Mouse (Mus musculus) limb, embryonic 11.5 days (tissue): ENCODE data around the gene Brdt. TPM values are rescaled to one million over a fixed set of nuclear protein-coding genes. Genes with fewer than 3 reads are reported as not detected.
A peak's percentile ranks its signal among the peaks of the same experiment; 100 is the strongest.

Experiments
- ATAC-seq: fragments of 200-750 bp; cut with Nextera tagmentation; 2 replicates; pipeline ENCODE4 v1.8.0; 2017; ENCODE audit warnings: low read depth; ENCODE audit not compliant: insufficient number of reproducible peaks, low FRiP score, low TSS enrichment
- DNase-seq: peaks from one replicate; pipeline ENCODE4 v3.0.0-alpha.2; 2015; ENCODE audit warnings: low spot score
- H3K27ac ChIP-seq: fragments of 300-500 bp; sonication (generic); replicated peaks from 2 replicates; pipeline ENCODE4 v1.5.1; 2014; ENCODE audit warnings: low read depth, mild to moderate bottlenecking, low read length
- H3K27me3 ChIP-seq: fragments of 300-500 bp; sonication (generic); 2 replicates; pipeline ENCODE4 v1.6.1; 2014; ENCODE audit warnings: mild to moderate bottlenecking, low read length, mixed read lengths; ENCODE audit not compliant: control insufficient read depth, insufficient read depth
- H3K36me3 ChIP-seq: fragments of 300-500 bp; sonication (generic); 2 replicates; pipeline ENCODE4 v1.6.1; 2014; ENCODE audit warnings: mild to moderate bottlenecking, low read length, moderate library complexity, mixed read lengths; ENCODE audit not compliant: control insufficient read depth, insufficient read depth
- H3K4me1 ChIP-seq: fragments of 300-500 bp; sonication (generic); 2 replicates; pipeline ENCODE4 v1.6.1; 2014; ENCODE audit warnings: low read length, mixed read lengths; ENCODE audit not compliant: control insufficient read depth, insufficient read depth
- H3K4me2 ChIP-seq: fragments of 300-500 bp; sonication (generic); 2 replicates; pipeline ENCODE4 v1.6.1; 2014; ENCODE audit warnings: low read depth, mild to moderate bottlenecking, moderate library complexity; ENCODE audit not compliant: severe bottlenecking
- H3K4me3 ChIP-seq: fragments of 300-500 bp; sonication (generic); 2 replicates; pipeline ENCODE4 v1.5.1; 2014; ENCODE audit warnings: low read depth, low read length
- H3K9ac ChIP-seq: fragments of 300-500 bp; sonication (generic); 2 replicates; pipeline ENCODE4 v1.6.1; 2014; ENCODE audit warnings: mild to moderate bottlenecking, low read length
- H3K9me3 ChIP-seq: fragments of 300-500 bp; sonication (generic); 2 replicates; pipeline ENCODE4 v1.6.1; 2016; ENCODE audit warnings: low read length; ENCODE audit not compliant: control insufficient read depth
- WGBS: fragments of 180-500 bp; shearing (Covaris S2); extraction: QIAGEN DNeasy Blood & Tissue Kit; methylation state at CpG from one replicate; pipeline ENCODE4 v1.1.7; 2014; 5-methylcytosine and 5-hydroxymethylcytosine counted together
- polyA plus RNA-seq: library from polyadenylated mRNA; unstranded; fragments of >200 nt; fragmentation: Nextera tagmentation; extraction: Ambion mirVana; gene quantifications from 2 replicates; pipeline ENCODE4 v1.2.1, GENCODE M21; 2014

Gene Brdt
- polyA plus RNA-seq, 1 experiment from 2014 or later = 2.0 TPM

GRCm38 (mm10) chr5:107303350-107303861, 27.6 kb upstream of the Brdt start:
- ATAC-seq (no peak), DNase-seq (no peak)
- H3K4me1 ChIP-seq = peaks cover 2% of the 10 kb centered on the region; the same call in 1 of the 2 replicates
- WGBS = 59% methylated on average over 11 of the region's 11 CpGs
- H3K36me3 ChIP-seq = no peaks in the 10 kb centered on the region
- H3K27me3 ChIP-seq = no peaks in the 10 kb centered on the region
- H3K4me2 ChIP-seq = no peak overlapping the region
- no peak overlapping the region for H3K4me3 ChIP-seq
- H3K9ac ChIP-seq = no peak overlapping the region
- no peaks in the 10 kb centered on the region for H3K9me3 ChIP-seq
- no peak overlapping the region for H3K27ac ChIP-seq

DNA sequence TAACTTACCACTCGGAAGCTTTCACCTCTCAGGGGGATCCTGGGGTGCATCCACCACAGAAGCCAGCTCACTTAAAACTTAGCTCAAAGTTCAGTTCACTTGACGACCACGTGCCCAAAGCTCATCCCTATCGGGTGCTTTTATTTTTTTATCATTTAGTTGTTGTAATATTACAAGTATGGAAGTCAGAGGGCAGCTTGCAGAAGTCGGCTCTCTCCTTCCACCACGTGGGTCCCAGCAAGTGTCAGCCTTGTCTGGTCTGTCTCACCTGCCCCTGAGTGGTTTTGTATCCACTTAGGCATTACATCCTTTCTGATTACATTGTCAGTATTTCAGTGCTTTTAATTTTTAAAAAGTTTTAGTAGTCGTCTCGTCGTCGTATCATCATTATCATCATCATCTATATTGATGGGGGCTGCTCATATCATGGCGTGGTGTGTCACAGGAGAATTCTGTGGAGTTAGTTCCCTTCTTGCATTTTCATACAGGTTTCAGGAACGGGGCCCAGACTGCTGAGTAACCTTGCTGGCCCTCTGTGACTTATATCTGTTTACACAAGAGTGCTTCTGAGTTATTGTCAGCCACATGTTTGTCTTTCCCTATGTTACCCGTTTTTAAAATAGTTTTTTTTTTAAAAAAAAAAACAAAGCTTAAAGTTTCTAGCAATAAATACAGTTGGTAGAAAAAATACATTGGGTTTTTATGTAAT, 26.7 kb upstream of the Brdt start:
- DNase-seq (no peak), ATAC-seq (no peak)
- no peak overlapping the region for H3K27ac ChIP-seq
- 81% methylated on average over 13 of the region's 13 CpGs for WGBS
- no peaks in the 10 kb centered on the region for H3K27me3 ChIP-seq
- no peak overlapping the region for H3K9ac ChIP-seq
- peaks cover 2% of the 10 kb centered on the region; the same call in 1 of the 2 replicates for H3K4me1 ChIP-seq
- no peaks in the 10 kb centered on the region for H3K36me3 ChIP-seq
- H3K4me3 ChIP-seq = no peak overlapping the region
- H3K9me3 ChIP-seq = no peaks in the 10 kb centered on the region
- no peak overlapping the region for H3K4me2 ChIP-seq

DNA sequence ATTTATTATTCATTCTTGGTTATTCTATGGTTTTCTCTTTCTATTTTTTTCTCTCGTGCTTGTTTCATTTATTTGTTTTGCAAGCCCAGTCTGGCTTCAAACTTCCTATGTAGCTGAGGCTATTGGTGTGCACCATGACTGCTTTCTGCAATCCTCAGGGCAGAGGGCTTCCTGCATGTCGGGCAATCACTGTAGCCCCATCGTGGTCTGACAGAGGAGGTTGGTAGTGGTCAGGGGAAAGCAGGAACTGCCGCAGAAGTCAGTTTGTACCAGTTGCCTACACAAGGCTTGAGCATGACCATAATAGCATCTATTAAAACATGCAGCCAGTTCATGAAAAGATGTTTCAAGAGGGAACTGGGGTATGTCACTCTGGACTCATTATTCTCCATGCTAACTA, 23.5 kb upstream of the Brdt start:
- H3K27ac ChIP-seq = no peak overlapping the region
- 79% methylated on average over 4 of the region's 4 CpGs for WGBS
- H3K4me1 ChIP-seq = peaks cover 2% of the 10 kb centered on the region; the same call in 1 of the 2 replicates
- H3K4me3 ChIP-seq = no peak overlapping the region
- ATAC-seq (no peak), DNase-seq (no peak)
- no peaks in the 10 kb centered on the region for H3K27me3 ChIP-seq
- H3K9me3 ChIP-seq = no peaks in the 10 kb centered on the region
- no peak overlapping the region for H3K4me2 ChIP-seq
- H3K36me3 ChIP-seq = no peaks in the 10 kb centered on the region
- H3K9ac ChIP-seq = no peak overlapping the region

DNA sequence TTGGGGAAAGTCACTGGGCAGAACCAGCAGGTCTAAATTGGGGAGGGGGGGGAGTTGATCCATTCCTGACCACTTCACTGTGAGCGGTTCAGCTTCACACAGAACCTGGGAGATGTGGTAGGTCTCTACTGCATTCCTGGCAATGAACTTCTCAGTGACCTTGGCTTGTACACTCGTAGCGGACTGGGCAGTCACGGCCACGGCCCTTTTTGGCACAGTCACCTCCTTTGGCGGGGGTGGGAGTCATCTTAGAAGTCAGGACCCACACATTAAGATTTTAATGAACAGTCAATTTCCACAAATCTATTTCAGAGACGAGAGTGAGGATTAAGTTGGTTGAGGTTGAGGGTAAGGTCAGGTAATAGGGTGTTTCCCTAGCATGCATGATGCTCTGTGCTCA, 13.8 kb upstream of the Brdt start:
- Histone ChIP-seq H3K4me3 (no peak overlapping the region), H3K27ac (no peak overlapping the region), H3K4me2 (no peak overlapping the region), H3K9ac (no peak overlapping the region), H3K36me3 (no peaks in the 10 kb centered on the region), H3K4me1 (no peaks in the 10 kb centered on the region), H3K27me3 (no peaks in the 10 kb centered on the region), H3K9me3 (no peaks in the 10 kb centered on the region)
- DNase-seq (no peak), ATAC-seq (no peak)
- WGBS = 87% methylated on average over 7 of the region's 7 CpGs

GRCm38 (mm10) chr5:107320703-107321102, 10.3 kb upstream of the Brdt start:
- H3K27me3 ChIP-seq = no peaks in the 10 kb centered on the region
- no peak overlapping the region for H3K27ac ChIP-seq
- no peak overlapping the region for H3K9ac ChIP-seq
- no peak overlapping the region for H3K4me2 ChIP-seq
- ATAC-seq = no peak
- peak; percentile 52 for DNase-seq
- no peak overlapping the region for H3K4me3 ChIP-seq
- no peaks in the 10 kb centered on the region for H3K9me3 ChIP-seq
- H3K36me3 ChIP-seq = no peaks in the 10 kb centered on the region
- WGBS = 12% methylated on average over 1 of the region's 1 CpGs
- H3K4me1 ChIP-seq = no peaks in the 10 kb centered on the region

DNA sequence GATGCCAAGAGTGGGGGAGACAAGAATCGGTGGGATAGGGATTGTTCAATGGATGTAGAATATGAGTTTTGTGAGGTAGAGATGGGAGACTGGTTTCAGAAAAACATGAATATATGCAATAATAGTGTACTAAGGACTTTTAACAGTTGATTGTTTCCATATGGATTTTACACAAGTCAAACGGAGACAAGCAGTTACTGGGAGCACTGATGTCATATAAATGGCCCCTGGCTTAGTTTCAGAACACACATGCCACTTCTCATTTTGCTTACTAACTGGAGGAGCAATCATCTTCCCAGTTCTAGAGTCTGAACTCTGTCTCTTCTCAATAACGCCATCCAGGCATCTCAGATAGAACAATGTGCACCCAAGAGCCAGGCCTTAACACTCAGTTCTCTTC, 9.4 kb downstream of the Brdt start:
- DNase-seq (no peak), ATAC-seq (no peak)
- H3K4me3 ChIP-seq = no peak overlapping the region
- no peak overlapping the region for H3K4me2 ChIP-seq
- no peak overlapping the region for H3K9ac ChIP-seq
- no peaks in the 10 kb centered on the region for H3K4me1 ChIP-seq
- H3K9me3 ChIP-seq = no peaks in the 10 kb centered on the region
- H3K36me3 ChIP-seq = no peaks in the 10 kb centered on the region
- H3K27ac ChIP-seq = no peak overlapping the region
- 61% methylated on average over 3 of the region's 3 CpGs for WGBS
- no peaks in the 10 kb centered on the region for H3K27me3 ChIP-seq

- Histone ChIP-seq H3K9me3 (no peaks in the 10 kb centered on the region), H3K4me3 (no peak overlapping the region), H3K4me2 (no peak overlapping the region), H3K9ac (no peak overlapping the region), H3K27ac (no peak overlapping the region), H3K27me3 (no peaks in the 10 kb centered on the region), H3K4me1 (no peaks in the 10 kb centered on the region), H3K36me3 (no peaks in the 10 kb centered on the region)
- WGBS = 77% methylated on average over 6 of the region's 6 CpGs
- DNase-seq = no peak
- no peak for ATAC-seq
Measured at GRCm38 (mm10) chr5:107342891-107343290, 11.9 kb downstream of the Brdt start.

DNA sequence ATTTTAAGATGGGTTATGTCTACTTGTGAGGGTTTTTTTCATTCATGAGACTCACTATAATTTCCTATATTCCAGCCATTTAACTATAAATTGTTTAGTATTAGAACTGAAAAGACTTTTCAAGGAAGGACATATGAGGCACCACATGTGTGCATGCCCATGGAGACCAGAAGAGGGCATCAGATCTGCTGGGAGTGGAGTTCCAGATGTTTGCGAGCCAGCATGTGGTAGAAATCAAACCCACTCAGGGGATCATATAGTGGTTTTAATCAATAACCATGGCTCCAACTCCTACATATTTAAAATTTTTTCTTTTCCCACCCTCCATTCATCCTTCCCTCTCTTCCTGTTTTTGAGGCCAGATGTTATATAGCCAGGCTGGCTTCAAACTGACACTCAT, 15.3 kb downstream of the Brdt start:
- Histone ChIP-seq H3K9ac (no peak overlapping the region), H3K4me2 (no peak overlapping the region), H3K27me3 (no peaks in the 10 kb centered on the region), H3K9me3 (no peaks in the 10 kb centered on the region), H3K27ac (no peak overlapping the region), H3K4me1 (no peaks in the 10 kb centered on the region), H3K36me3 (no peaks in the 10 kb centered on the region), H3K4me3 (no peak overlapping the region)
- peak; percentile 40 for DNase-seq
- ATAC-seq = peak; percentile 65; the same call in 1 of the 2 replicates
- WGBS = 38% methylated on average over 1 of the region's 1 CpGs

DNA sequence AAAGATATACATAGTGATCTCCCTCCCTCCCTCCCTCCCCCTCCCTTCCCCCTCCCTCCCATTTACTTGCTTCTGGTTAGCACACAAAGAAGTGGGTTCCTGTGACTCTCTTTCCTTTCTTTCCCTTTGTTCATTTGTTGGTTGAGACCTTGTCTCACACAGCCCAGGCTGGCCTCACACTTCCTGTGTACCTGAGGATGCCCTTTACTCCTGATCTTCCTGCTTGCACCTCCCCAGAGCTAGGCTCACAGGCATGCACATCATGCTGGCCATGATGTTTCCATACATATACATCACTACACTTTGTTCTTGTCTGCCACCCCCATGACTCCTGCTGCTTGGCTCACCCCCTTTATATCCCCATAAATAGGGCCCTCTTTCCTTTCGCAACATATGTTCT, 21.6 kb downstream of the Brdt start:
- H3K27me3 ChIP-seq = no peaks in the 10 kb centered on the region
- H3K4me3 ChIP-seq = no peak overlapping the region
- H3K9ac ChIP-seq = no peak overlapping the region
- H3K4me1 ChIP-seq = no peaks in the 10 kb centered on the region
- no peaks in the 10 kb centered on the region for H3K9me3 ChIP-seq
- no peak overlapping the region for H3K4me2 ChIP-seq
- H3K27ac ChIP-seq = no peak overlapping the region
- 97% methylated on average over 1 of the region's 1 CpGs for WGBS
- DNase-seq = no peak
- no peak for ATAC-seq
- H3K36me3 ChIP-seq = no peaks in the 10 kb centered on the region
